Mouse (Mus musculus) testis, adult 2 months (tissue): ENCODE measurements around the gene Slc38a6.

Source experiments
- CTCF ChIP-seq: fragments of 200-500 bp; IDR thresholded peaks from 2 replicates; pipeline ENCODE4 v1.5.1; 2012; ENCODE audit warnings: low read depth, mild to moderate bottlenecking, inconsistent platforms, low read length, moderate library complexity; ENCODE audit not compliant: control insufficient read depth, insufficient read depth, insufficient replicate concordance
- POLR2A ChIP-seq: fragments of 200-500 bp; IDR thresholded peaks from 2 replicates; pipeline ENCODE4 v1.6.1; 2012; ENCODE audit warnings: low read depth, mild to moderate bottlenecking, inconsistent platforms, low read length, moderate library complexity; ENCODE audit not compliant: control insufficient read depth

DNA sequence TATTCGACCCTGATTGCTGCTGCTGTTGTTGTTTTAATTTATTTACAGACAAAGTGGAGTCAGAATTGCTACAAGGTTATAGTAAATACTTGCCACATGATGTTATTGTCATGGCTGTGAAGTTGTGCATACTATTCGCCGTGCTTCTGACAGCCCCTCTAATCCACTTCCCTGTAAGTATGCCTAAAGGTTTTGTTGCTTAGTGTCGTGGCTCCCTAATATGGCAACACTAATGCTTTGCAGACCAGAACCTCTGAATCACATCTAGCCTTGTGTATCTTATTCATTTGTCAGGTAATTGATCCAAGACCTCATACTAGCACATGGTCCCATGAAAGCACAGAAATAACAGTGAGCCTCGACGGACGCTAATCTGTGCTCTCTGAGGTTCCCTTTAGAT, 63.9 kb downstream of the Slc38a6 start:
- no peak for TF ChIP-seq CTCF
- TF ChIP-seq POLR2A: no peak
